Mouse (Mus musculus): ENCODE measurements around the gene Spatc1l. TPM values are rescaled to one million over a fixed set of nuclear protein-coding genes. Genes with fewer than 3 reads are reported as not detected.

Gene Spatc1l
- not detected for polyA plus RNA-seq (2017; shearing (Covaris generic))

GRCm38 (mm10) chr10:76561972-76562371 is at the start of gene Spatc1l:
TSS of gene Spatc1l (plus strand) at chr10:76562272.

DNA sequence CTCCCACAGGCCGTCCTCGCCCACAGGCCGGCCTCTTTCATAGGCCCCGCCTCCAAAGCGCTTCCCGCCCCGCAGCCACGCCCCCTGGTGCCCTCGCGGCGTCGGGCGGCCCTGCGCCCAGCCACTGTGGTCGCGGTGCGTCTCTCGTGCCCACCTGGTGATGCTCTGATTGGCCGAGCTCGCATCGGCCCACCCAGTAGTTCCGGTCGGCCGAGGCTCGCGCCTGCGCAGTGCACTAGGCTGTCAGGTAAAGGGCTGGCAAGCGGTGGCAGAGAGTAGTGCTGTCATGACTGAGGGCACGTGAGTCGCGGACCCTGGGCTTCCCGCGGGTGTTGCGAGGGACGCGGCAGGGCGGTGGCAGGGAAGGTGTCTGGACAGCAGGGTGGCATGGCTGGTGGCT is 30.7 kb upstream of the Spatc1l start, which contains the start of gene Lss:
TSS of gene Lss (plus strand) at position 214 of the 400 bp plus-strand sequence.

DNA sequence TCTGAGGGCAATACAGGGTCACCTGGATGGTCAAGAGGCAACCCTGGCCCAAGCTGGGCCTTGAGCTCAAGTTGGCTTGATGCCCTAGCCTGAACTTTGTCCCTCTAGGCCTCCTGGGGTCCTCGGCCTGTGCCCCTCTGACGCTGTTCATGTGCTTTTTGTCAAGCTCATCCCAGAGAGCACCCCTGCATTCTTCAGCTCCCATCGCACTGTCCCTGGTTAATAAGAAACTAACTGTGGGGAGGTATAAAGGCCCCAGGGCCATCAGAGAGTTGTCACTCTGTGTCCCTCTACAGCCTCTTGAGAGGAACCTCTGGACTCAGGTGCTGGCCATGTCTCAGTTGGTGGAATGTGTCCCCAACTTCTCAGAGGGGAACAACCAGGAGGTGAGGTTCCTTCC is 13.3 kb downstream of the Spatc1l start, which contains the start of gene Ftcd:
TSS of gene Ftcd (plus strand) at position 275 of the 400 bp plus-strand sequence.

Other genes with a start within 250 kb of the Spatc1l start
- gene Dip2a, start 217.0 kb upstream of the Spatc1l start, polyA plus RNA-seq (2017; shearing (Covaris generic)), result 2.0 TPM
- 12.6 TPM for gene AC141477.1, start 121.8 kb upstream of the Spatc1l start, polyA plus RNA-seq (2017; shearing (Covaris generic))
- 25.2 TPM for gene Pcnt, start 119.5 kb upstream of the Spatc1l start, polyA plus RNA-seq (2017; shearing (Covaris generic))
- not detected for gene 2610028H24Rik, start 113.2 kb upstream of the Spatc1l start, polyA plus RNA-seq (2017; shearing (Covaris generic))
- 84.4 TPM for gene Mcm3ap, start 93.3 kb upstream of the Spatc1l start, polyA plus RNA-seq (2017; shearing (Covaris generic))
- 5.0 TPM for gene Ybey, start 93.2 kb upstream of the Spatc1l start, polyA plus RNA-seq (2017; shearing (Covaris generic))
- 24.6 TPM for gene Lss, start 30.7 kb upstream of the Spatc1l start, polyA plus RNA-seq (2017; shearing (Covaris generic))
- gene Ftcd, start 13.4 kb downstream of the Spatc1l start, polyA plus RNA-seq (2017; shearing (Covaris generic)), result not detected
- gene Col6a2, start 61.4 kb downstream of the Spatc1l start, polyA plus RNA-seq (2017; shearing (Covaris generic)), result not detected
- gene Col6a1, start 163.9 kb downstream of the Spatc1l start, polyA plus RNA-seq (2017; shearing (Covaris generic)), result not detected

All from activated CD4-positive, CD25-positive, alpha-beta regulatory T cell, adult 9 weeks (primary cell).